Mouse (Mus musculus) megakaryocyte, embryonic 14.5 days (primary cell): ENCODE data around the gene Cit. TPM values are rescaled to one million over a fixed set of nuclear protein-coding genes. Genes with fewer than 3 reads are reported as not detected.
A peak's percentile ranks its signal among the peaks of the same experiment; 100 is the strongest.
"Not testable (repeated sequence)": the region's sequence is repeated elsewhere in the genome, so short reads cannot be mapped to it uniquely, and the experiment has no call there.

Source experiments
- H3K27me3 ChIP-seq: replicated peaks from 2 replicates; pipeline ENCODE3; 2012; ENCODE audit warnings: inconsistent platforms
- H3K36me3 ChIP-seq: replicated peaks from 2 replicates; pipeline ENCODE3; 2012; ENCODE audit warnings: low read length, inconsistent platforms, mixed read lengths
- H3K4me1 ChIP-seq: 2 replicates; pipeline ENCODE4 v1.6.1; 2012; ENCODE audit warnings: inconsistent platforms
- H3K4me3 ChIP-seq: replicated peaks from 2 replicates; pipeline ENCODE3; 2012; ENCODE audit warnings: moderate library complexity, mild to moderate bottlenecking, inconsistent platforms
- H3K9me3 ChIP-seq: 2 replicates; pipeline ENCODE4 v1.6.1; 2012; ENCODE audit warnings: inconsistent platforms
- FLI1 ChIP-seq: IDR thresholded peaks from 2 replicates; pipeline ENCODE4 v1.6.1; 2012; ENCODE audit warnings: low read length, inconsistent platforms, mixed read lengths
- GATA1 ChIP-seq: IDR thresholded peaks from 3 replicates; pipeline ENCODE4 v1.6.1; 2012; ENCODE audit warnings: mixed read lengths, low read length, inconsistent platforms, borderline replicate concordance
- polyA plus RNA-seq: library from polyadenylated mRNA; stranded (reverse); fragments of >175 nt; gene quantifications from 2 replicates; pipeline ENCODE4 v1.2.3, GENCODE M21; 2012; ENCODE audit warnings: low replicate concordance; ENCODE audit not compliant: insufficient read depth

The Cit gene
- polyA plus RNA-seq: 6.7 and 7.3 TPM in 2 replicates

DNA sequence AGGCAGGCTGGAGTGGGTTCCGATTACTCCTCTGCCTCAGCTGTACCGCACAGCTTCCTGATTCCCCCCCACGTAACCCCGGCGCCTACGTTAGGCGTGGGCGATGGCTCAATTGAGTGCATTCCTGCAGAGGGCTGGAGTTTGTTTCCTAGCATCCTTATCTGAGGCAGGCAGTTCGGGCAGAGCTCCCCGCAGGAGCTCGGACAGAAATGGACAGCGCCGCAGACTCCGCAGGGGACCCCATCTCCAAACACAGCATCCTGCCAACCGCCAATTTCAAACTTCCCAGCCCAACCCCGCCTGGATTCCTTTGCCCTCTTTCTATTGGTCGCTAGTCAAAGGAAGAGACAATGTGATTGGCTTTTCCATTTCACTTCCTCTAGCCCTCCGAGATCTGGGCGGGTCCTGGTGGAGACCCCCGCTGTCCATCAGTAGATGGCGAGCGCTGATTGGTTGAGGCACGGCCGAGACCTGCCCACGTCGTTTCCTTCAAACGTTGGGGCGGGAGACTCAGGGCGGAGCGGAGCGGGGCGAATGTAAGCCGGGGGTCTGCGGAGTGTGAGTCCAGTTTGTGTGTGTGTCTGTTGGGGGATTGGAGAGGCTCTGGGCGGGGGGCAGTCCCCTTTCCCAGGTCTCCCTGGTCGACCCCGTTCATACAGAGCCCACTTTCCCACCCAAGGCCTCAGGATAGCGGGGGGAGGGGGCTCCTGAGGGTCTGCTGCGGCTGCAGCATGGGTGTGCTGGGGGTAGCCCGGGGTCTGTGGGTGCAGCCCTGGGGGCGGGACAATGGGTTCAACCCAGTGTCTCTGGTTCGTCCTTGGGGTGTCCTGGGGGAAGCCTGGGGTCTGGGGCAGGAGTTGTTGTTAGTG lies at the start of gene Cit:
Cit (plus strand) TSS at position 513 of the 869 bp plus-strand sequence.
- H3K9me3 ChIP-seq: peaks cover 10% of the 10 kb centered on the region; the same call in 1 of the 2 replicates
- peaks cover 32% of the 10 kb centered on the region for H3K36me3 ChIP-seq
- peak within 1 kb of the TSS; percentile 95 for H3K4me3 ChIP-seq
- H3K27me3 ChIP-seq: no peaks in the 10 kb centered on the region
- H3K4me1 ChIP-seq: peaks cover 40% of the 10 kb centered on the region
- TF ChIP-seq FLI1 (no peak; the same call in 1 of the 2 replicates), GATA1 (no peak)

- Histone ChIP-seq H3K4me1 (peaks cover 12% of the 10 kb centered on the region), H3K27me3 (peaks cover 3% of the 10 kb centered on the region), H3K36me3 (no peaks in the 10 kb centered on the region), H3K9me3 (peaks cover 14% of the 10 kb centered on the region), H3K4me3 (peak overlapping the region; percentile 90)
- TF ChIP-seq GATA1: no peak
- no peak; the same call in 1 of the 2 replicates for TF ChIP-seq FLI1
These were observed 45.8 kb upstream of the Cit start for GRCm38 (mm10) chr5:115799016-115799894.

- H3K4me1 ChIP-seq: peaks cover 12% of the 10 kb centered on the region
- no peaks in the 10 kb centered on the region for H3K36me3 ChIP-seq
- H3K9me3 ChIP-seq: peaks cover 14% of the 10 kb centered on the region
- peaks cover 3% of the 10 kb centered on the region for H3K27me3 ChIP-seq
- H3K4me3 ChIP-seq: peak overlapping the region; percentile 90
- no peak for TF ChIP-seq FLI1
- TF ChIP-seq GATA1: no peak
These were observed 45.2 kb upstream of the Cit start for GRCm38 (mm10) chr5:115799895-115800232.

GRCm38 (mm10) chr5:115812262-115812661 lies 32.8 kb upstream of the Cit start:
- Histone ChIP-seq H3K9me3 (peaks cover 14% of the 10 kb centered on the region), H3K27me3 (no peaks in the 10 kb centered on the region), H3K4me1 (no peaks in the 10 kb centered on the region), H3K36me3 (no peaks in the 10 kb centered on the region), H3K4me3 (no peak overlapping the region)
- TF ChIP-seq GATA1 (no peak), FLI1 (no peak)

GRCm38 (mm10) chr5:115817022-115817421 lies 28.1 kb upstream of the Cit start:
- Histone ChIP-seq H3K36me3 (no peaks in the 10 kb centered on the region), H3K9me3 (peaks cover 10% of the 10 kb centered on the region), H3K4me3 (no peak overlapping the region), H3K4me1 (no peaks in the 10 kb centered on the region), H3K27me3 (no peaks in the 10 kb centered on the region)
- TF ChIP-seq GATA1 (no peak), FLI1 (no peak)

- peaks cover 10% of the 10 kb centered on the region for H3K9me3 ChIP-seq
- not testable (repeated sequence) for H3K36me3 ChIP-seq, H3K4me1 ChIP-seq, H3K27me3 ChIP-seq, H3K4me3 ChIP-seq
These were observed 27.4 kb upstream of the Cit start for GRCm38 (mm10) chr5:115817655-115818054.

- Histone ChIP-seq H3K36me3 (no peaks in the 10 kb centered on the region), H3K27me3 (no peaks in the 10 kb centered on the region), H3K9me3 (peaks cover 10% of the 10 kb centered on the region; the same call in 1 of the 2 replicates), H3K4me1 (no peaks in the 10 kb centered on the region), H3K4me3 (no peak overlapping the region)
- TF ChIP-seq FLI1 (no peak), GATA1 (no peak)
These were observed 25.1 kb upstream of the Cit start for GRCm38 (mm10) chr5:115819966-115820365.

DNA sequence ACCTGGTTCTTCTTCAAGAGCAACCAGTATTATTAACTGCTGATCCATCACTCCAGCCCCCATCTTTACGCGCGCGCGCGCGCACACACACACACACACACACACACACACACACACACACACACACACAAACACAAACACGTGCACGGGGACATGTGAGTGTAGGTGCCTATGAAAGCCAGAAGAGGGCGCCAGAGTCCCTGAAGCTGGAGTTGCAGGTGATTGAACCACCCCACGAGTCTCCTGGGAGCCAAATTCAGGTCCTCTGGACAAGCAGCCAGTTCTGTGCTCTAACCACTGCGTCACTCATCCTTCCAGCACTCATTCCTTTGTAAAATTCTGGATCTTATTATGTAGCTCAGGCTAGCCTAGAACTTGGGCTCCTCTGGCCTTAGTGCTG lies 23.9 kb upstream of the Cit start:
- TF ChIP-seq FLI1: no peak
- TF ChIP-seq GATA1: no peak
- H3K9me3 ChIP-seq: peaks cover 14% of the 10 kb centered on the region; the same call in 1 of the 2 replicates

DNA sequence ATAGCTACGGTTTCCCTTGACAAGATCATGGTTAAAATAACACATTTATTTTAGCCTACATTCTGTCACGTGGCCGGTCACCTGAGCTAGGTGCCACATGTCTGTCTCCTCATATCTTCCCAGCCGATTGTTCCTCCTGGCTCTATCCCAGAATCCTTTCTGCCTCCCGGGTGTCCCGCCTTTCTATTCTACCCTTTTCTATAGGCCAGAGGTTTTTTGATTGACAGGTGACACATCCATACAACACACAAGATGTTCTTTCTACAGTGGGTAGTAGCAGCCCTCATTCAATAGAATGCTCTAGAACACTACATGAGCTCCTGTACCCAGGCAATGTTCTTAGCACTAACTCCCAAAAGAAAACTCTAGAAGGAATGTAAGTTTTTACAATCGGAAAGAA lies 23.2 kb upstream of the Cit start:
- H3K9me3 ChIP-seq: peaks cover 14% of the 10 kb centered on the region; the same call in 1 of the 2 replicates
- no peak for TF ChIP-seq FLI1
- H3K27me3 ChIP-seq: no peaks in the 10 kb centered on the region
- no peak overlapping the region for H3K4me3 ChIP-seq
- H3K4me1 ChIP-seq: no peaks in the 10 kb centered on the region
- H3K36me3 ChIP-seq: no peaks in the 10 kb centered on the region

More for the DNA sequence above, 23.9 kb upstream of the Cit start:
- Histone ChIP-seq H3K4me1 (no peaks in the 10 kb centered on the region), H3K27me3 (no peaks in the 10 kb centered on the region), H3K36me3 (no peaks in the 10 kb centered on the region), H3K4me3 (no peak overlapping the region)

- Histone ChIP-seq H3K36me3 (no peaks in the 10 kb centered on the region), H3K4me1 (peaks cover 4% of the 10 kb centered on the region; the same call in 1 of the 2 replicates), H3K9me3 (peaks cover 25% of the 10 kb centered on the region), H3K27me3 (no peaks in the 10 kb centered on the region), H3K4me3 (no peak overlapping the region)
- TF ChIP-seq FLI1 (no peak), GATA1 (no peak)
These were observed 12.3 kb upstream of the Cit start for GRCm38 (mm10) chr5:115832754-115833153.

DNA sequence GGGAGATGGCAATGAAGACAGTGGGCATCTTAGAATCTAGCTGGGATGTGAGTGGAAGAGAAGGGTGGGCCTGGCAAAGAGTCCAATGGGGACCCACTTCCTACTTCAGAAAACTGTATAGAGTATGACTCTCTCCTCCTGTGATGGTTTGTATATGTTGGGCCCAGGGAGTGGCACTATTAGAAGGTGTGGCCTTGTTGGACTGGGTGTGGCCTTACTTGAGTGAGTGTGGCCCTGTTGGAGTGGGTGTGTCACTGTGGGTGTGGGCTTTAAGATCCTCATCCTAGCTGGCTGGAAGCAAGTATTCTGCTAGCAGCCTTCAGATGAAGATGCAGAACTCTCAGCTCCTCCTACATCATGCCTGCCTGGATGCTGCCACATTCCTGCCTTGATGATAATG lies 11.3 kb upstream of the Cit start:
- H3K36me3 ChIP-seq, H3K4me3 ChIP-seq, H3K4me1 ChIP-seq, H3K27me3 ChIP-seq: not testable (repeated sequence)
- H3K9me3 ChIP-seq: peaks cover 23% of the 10 kb centered on the region
